Mouse (Mus musculus) MEL (cell line): ENCODE results near the gene Disp1.

Source experiments
- CTCF ChIP-seq, 3 experiments: IDR thresholded peaks in 2 of 3; conservative IDR thresholded peaks in 1 of 3; 2 replicates each; pipeline ENCODE4 v1.5.1; 2011 to 2012; ENCODE audit warnings: low read length in 3 of 3, low read depth in 2 of 3, mild to moderate bottlenecking in 2 of 3, improper control_type of control experiment in 1 of 3, inconsistent platforms in 1 of 3, mixed read lengths in 1 of 3, moderate library complexity in 1 of 3; ENCODE audit not compliant: control insufficient read depth in 1 of 3, insufficient read depth in 1 of 3, poor library complexity in 1 of 3, severe bottlenecking in 1 of 3
- EP300 ChIP-seq, 2 experiments: IDR thresholded peaks; 2 replicates each; pipeline ENCODE4 v1.6.1; 2011; ENCODE audit warnings: improper control_type of control experiment in 2 of 2, low read length in 2 of 2, low read depth in 1 of 2, mild to moderate bottlenecking in 1 of 2
- ETS1 ChIP-seq: IDR thresholded peaks from 2 replicates; pipeline ENCODE4 v1.6.1; 2012; ENCODE audit warnings: low read depth, mild to moderate bottlenecking, inconsistent platforms, low read length, improper control_type of control experiment, moderate library complexity
- POLR2A ChIP-seq, 2 experiments: IDR thresholded peaks; 2 replicates each; pipeline ENCODE4 v1.6.1; 2011 to 2012; ENCODE audit warnings: low read length in 2 of 2, mild to moderate bottlenecking in 2 of 2, control low read depth in 1 of 2, improper control_type of control experiment in 1 of 2, low read depth in 1 of 2, moderate library complexity in 1 of 2; ENCODE audit not compliant: control insufficient read depth in 1 of 2, insufficient read depth in 1 of 2, poor library complexity in 1 of 2
- ZC3H11A ChIP-seq: IDR thresholded peaks from 2 replicates; pipeline ENCODE4 v1.6.1; 2012; ENCODE audit warnings: low read depth, mild to moderate bottlenecking, inconsistent platforms, low read length, improper control_type of control experiment

DNA sequence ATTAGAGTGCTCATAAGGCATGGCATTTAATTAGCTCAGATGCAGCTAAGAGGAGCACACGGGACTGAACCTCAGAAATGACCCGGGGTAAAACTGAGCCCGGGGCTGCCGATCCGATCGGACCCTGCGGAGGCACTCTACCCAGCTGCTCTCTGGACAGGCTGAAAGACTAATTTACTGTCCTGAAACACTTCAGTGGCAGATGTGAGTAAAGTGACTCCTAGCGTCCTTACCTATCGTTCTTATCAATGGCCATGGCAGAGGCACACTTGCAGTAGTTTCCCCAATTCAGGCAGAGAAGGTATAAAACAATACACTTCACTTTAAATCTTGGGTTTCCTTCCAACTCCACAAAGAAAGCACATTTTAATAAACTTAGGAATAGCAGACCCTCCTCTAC lies 74.5 kb downstream of the Disp1 start:
- peak in 1 of 3 experiments; percentile 4; a peak in 1 of 6 replicates for TF ChIP-seq CTCF (IDR thresholded peaks at IDR 0.05 in 2 of 3, conservative IDR thresholded peaks at IDR 0.05 in 1 of 3; ENCODE audit: control insufficient read depth in 1 of 3, insufficient read depth in 1 of 3, low read depth in 2 of 3, low read length in 3 of 3, poor library complexity in 1 of 3, severe bottlenecking in 1 of 3)
- no peak for TF ChIP-seq POLR2A (IDR thresholded peaks at IDR 0.05; ENCODE audit: control insufficient read depth in 1 of 2, insufficient read depth in 1 of 2, low read depth in 1 of 2, low read length in 2 of 2, poor library complexity in 1 of 2)
- TF ChIP-seq EP300 (IDR thresholded peaks at IDR 0.05; ENCODE audit: low read depth in 1 of 2, low read length in 2 of 2), result peak in 1 of 2 experiments; percentile 61; a peak in 2 of 4 replicates
- TF ChIP-seq ZC3H11A, result no peak
- TF ChIP-seq ETS1, result no peak
